Comparison of ENCODE assay signal across 8 mouse cellular contexts in genomic region chr3:154226100-154226752, GRCm38 (mm10).
DNase-seq lines count a peak whose midpoint lies in the region; ATAC-seq and TF ChIP-seq lines count a peak whose summit lies in the region.

No protein-coding gene starts in this region.

- H3K36me3 ChIP-seq in thymus, adult 2 months (ENCODE audit: control insufficient read depth, insufficient read depth, low read length): no peaks in the 10 kb centered on the region
- H3K36me3 ChIP-seq in intestine, embryonic 16.5 days (ENCODE audit: control insufficient read depth, insufficient read depth, low read length): no peaks in the 10 kb centered on the region
- no peaks in the 10 kb centered on the region for H3K36me3 ChIP-seq in midbrain, embryonic 11.5 days (ENCODE audit: control insufficient read depth, insufficient read depth, low read length)
- H3K36me3 ChIP-seq in stomach, embryonic 15.5 days: no peaks in the 10 kb centered on the region

- no peaks in the 10 kb centered on the region for H3K4me1 ChIP-seq in thymus, adult 2 months (replicated peaks; ENCODE audit: control insufficient read depth, insufficient read depth, low read length)
- H3K4me1 ChIP-seq in intestine, embryonic 16.5 days (ENCODE audit: control insufficient read depth, insufficient read depth, low read length): no peaks in the 10 kb centered on the region
- no peaks in the 10 kb centered on the region; the same call in 1 of the 2 replicates for H3K4me1 ChIP-seq in midbrain, embryonic 11.5 days (ENCODE audit: control insufficient read depth, insufficient read depth, low read length)
- no peaks in the 10 kb centered on the region for H3K4me1 ChIP-seq in stomach, embryonic 15.5 days

- H3K27ac ChIP-seq in thymus, adult 2 months (ENCODE audit: control insufficient read depth, insufficient read depth, low read length): no peak overlapping the region
- H3K27ac ChIP-seq in intestine, embryonic 16.5 days (ENCODE audit: low read length): no peak overlapping the region
- H3K27ac ChIP-seq in midbrain, embryonic 11.5 days (ENCODE audit: low read depth, low read length): no peak overlapping the region
- H3K27ac ChIP-seq in stomach, embryonic 15.5 days: no peak overlapping the region

- H3K27me3 ChIP-seq in thymus, adult 2 months (ENCODE audit: control insufficient read depth, insufficient read depth, low read length): no peaks in the 10 kb centered on the region
- no peaks in the 10 kb centered on the region for H3K27me3 ChIP-seq in intestine, embryonic 16.5 days (replicated peaks; ENCODE audit: control insufficient read depth, insufficient read depth, low read length)
- no peaks in the 10 kb centered on the region for H3K27me3 ChIP-seq in midbrain, embryonic 11.5 days (ENCODE audit: control insufficient read depth, insufficient read depth, low read length)
- H3K27me3 ChIP-seq in stomach, embryonic 15.5 days (replicated peaks): no peaks in the 10 kb centered on the region

- DNase-seq in thymus, adult 2 months: peak; percentile 5
- DNase-seq in thymus, adult 18-20 months: no peak
- DNase-seq in cerebellum, postnatal 14 days: peak; percentile 86
- DNase-seq in gastrocnemius, adult 18-20 months (ENCODE audit: low spot score): peak; percentile 44
- peak; percentile 65 to 76 for DNase-seq in left cerebral cortex, postnatal 10 days (ENCODE audit: extremely low spot score in 1 of 2, low spot score in 2 of 2)
- DNase-seq in midbrain, embryonic 11.5 days (ENCODE audit: low spot score, missing footprints): peak; percentile 97

- TF ChIP-seq CTCF in thymus, adult 2 months (IDR thresholded peaks at IDR 0.05; ENCODE audit: borderline replicate concordance, control insufficient read depth, extremely low read depth, insufficient read depth, low read length, poor library complexity): no peak

- intact Hi-C loops in left cerebral cortex, postnatal 10 days (cut with DNase I): loop anchor here (2.0 kb wide), 1 partner anchor 267 kb away; no protein-coding TSS in a partner anchor

- no peak overlapping the region for H3K4me2 ChIP-seq in intestine, embryonic 16.5 days (ENCODE audit: low read depth, low read length)
- no peak overlapping the region for H3K4me2 ChIP-seq in midbrain, embryonic 11.5 days
- no peak overlapping the region for H3K4me2 ChIP-seq in stomach, embryonic 15.5 days

- peak; percentile 63; the same call in 1 of the 2 replicates for ATAC-seq in intestine, embryonic 16.5 days
- peak; percentile 43; the same call in 1 of the 2 replicates for ATAC-seq in midbrain, embryonic 11.5 days (ENCODE audit: low FRiP score)
- peak; percentile 53; the same call in 1 of the 2 replicates for ATAC-seq in stomach, embryonic 15.5 days (ENCODE audit: insufficient read depth, low FRiP score, low read depth)

- no peak for TF ChIP-seq POLR2A in thymus, adult 2 months (IDR thresholded peaks at IDR 0.05; ENCODE audit: control insufficient read depth, extremely low read depth, insufficient read depth, low read length, poor library complexity)

- H3K9me3 ChIP-seq in intestine, embryonic 16.5 days (ENCODE audit: control insufficient read depth, low read length): no peaks in the 10 kb centered on the region
- H3K9me3 ChIP-seq in midbrain, embryonic 11.5 days (ENCODE audit: control insufficient read depth, low read length): no peaks in the 10 kb centered on the region
- H3K9me3 ChIP-seq in stomach, embryonic 15.5 days: no peaks in the 10 kb centered on the region

- no peak overlapping the region for H3K9ac ChIP-seq in intestine, embryonic 16.5 days (ENCODE audit: low read depth, low read length)
- H3K9ac ChIP-seq in midbrain, embryonic 11.5 days (ENCODE audit: low read length): no peak overlapping the region
- H3K9ac ChIP-seq in stomach, embryonic 15.5 days: no peak overlapping the region

- H3K4me3 ChIP-seq in thymus, adult 2 months (ENCODE audit: control insufficient read depth, insufficient read depth, low read length): no peak overlapping the region
- no peak overlapping the region for H3K4me3 ChIP-seq in intestine, embryonic 16.5 days (ENCODE audit: low read length)
- no peak overlapping the region for H3K4me3 ChIP-seq in midbrain, embryonic 11.5 days (ENCODE audit: low read depth, low read length)
- H3K4me3 ChIP-seq in stomach, embryonic 15.5 days (replicated peaks): no peak overlapping the region

- WGBS in thymus, adult 2 months: 61% methylated on average over 10 of the region's 10 CpGs
- WGBS in intestine, embryonic 16.5 days: 56% methylated on average over 10 of the region's 10 CpGs
- 48% methylated on average over 10 of the region's 10 CpGs for WGBS in midbrain, embryonic 11.5 days
- 54% methylated on average over 10 of the region's 10 CpGs for WGBS in stomach, embryonic 15.5 days

Comparison
In these comparisons a context has a peak if more than half of its experiments do, and no peak if none do; other contexts are left out.
1. DNase-seq: peak in thymus, adult 2 months (single experiment), cerebellum, postnatal 14 days (2 of 2), gastrocnemius, adult 18-20 months (single experiment), left cerebral cortex, postnatal 10 days (2 of 2) and midbrain, embryonic 11.5 days (single experiment); none in thymus, adult 18-20 months (0 of 2).
2. Peak in every context shown above with its lines, with median percentiles within 50 percentile points of each other: ATAC-seq.